Mouse (Mus musculus): Measurements from ENCODE around the gene Macrod2.

- TF ChIP-seq CTCF (IDR thresholded peaks at IDR 0.05; ENCODE audit: control insufficient read depth, insufficient read depth, insufficient read length) = no peak
- no peak for TF ChIP-seq USF1 (IDR thresholded peaks at IDR 0.05; ENCODE audit: low read depth)
- TF ChIP-seq MAX (IDR thresholded peaks at IDR 0.05) = no peak
- no peak for TF ChIP-seq MYOD1 (IDR thresholded peaks at IDR 0.05; ENCODE audit: control insufficient read depth, insufficient read length, low read depth)
- no peak for TF ChIP-seq MYOG (IDR thresholded peaks at IDR 0.05; ENCODE audit: control insufficient read depth, extremely low read depth, insufficient read length)
- no peak for TF ChIP-seq FOSL1 (IDR thresholded peaks at IDR 0.05; ENCODE audit: insufficient read depth, low read length, poor library complexity, severe bottlenecking)
- no peak for TF ChIP-seq CEBPB (IDR thresholded peaks at IDR 0.05; ENCODE audit: low read depth)
These were observed 380.5 kb downstream of the Macrod2 start for GRCm38 (mm10) chr2:140775448-140776101.

Data from C2C12 (cell line).